Mouse (Mus musculus): ENCODE measurements around the gene Wdr91. TPM values are rescaled to one million over a fixed set of nuclear protein-coding genes. Genes with fewer than 3 reads are reported as not detected.
A peak's percentile ranks its signal among the peaks of the same experiment; 100 is the strongest.

The Wdr91 gene
- total and polyA plus RNA-seq, 3 experiments: 12.7 to 19.9 (median 19.3) TPM

DNA sequence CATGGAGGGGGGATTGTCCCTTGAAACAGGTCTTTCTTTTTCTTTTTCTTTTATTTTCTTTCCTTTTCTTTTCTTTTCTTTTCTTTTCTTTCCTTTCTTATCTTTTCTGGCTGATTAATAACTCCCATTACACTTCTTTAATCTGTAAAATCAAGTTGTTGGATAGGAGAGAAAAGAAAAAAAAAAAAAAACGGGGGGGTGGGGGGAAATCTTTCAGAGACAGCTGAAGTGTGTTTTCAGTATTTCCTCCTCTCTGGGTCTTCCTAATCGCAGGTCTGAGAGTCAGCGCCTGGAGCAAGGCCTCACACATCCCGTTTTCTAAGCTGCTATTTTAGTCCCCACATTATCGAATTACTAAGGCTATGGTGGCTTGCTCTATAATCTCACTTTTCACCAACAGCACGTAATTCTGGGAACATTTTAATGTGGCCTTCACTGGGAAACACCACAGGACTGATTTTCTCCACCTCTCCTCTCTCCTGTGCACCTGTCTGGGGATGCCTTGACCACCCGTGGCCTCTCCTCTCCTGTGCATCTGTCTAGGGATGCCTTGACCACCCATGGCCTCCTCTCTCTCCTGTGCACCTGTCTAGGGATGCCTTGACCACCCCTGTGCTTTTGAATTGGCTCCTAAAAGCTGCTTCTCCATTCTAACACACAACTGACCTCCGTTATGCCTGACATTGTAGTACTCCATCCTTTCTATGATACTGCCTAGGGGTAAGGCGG is 46.7 kb downstream of the Wdr91 start:
- ATAC-seq (ENCODE audit: extremely low read depth, insufficient number of reproducible peaks, low FRiP score, poor library complexity, severe bottlenecking): no peak
- no peaks in the 10 kb centered on the region for H3K9me3 ChIP-seq (replicated peaks)
- H3K4me1 ChIP-seq (ENCODE audit: insufficient read depth, low read depth, low read length): peaks cover 58% of the 10 kb centered on the region
- peaks cover 5% of the 10 kb centered on the region; the same call in 1 of the 2 replicates for H3K27me3 ChIP-seq (ENCODE audit: insufficient read depth, low read length)
- TF ChIP-seq GATA1 (IDR thresholded peaks at IDR 0.05; ENCODE audit: borderline replicate concordance, low read length) (no peak), TAL1 (conservative IDR thresholded peaks at IDR 0.05; ENCODE audit: low read depth, low read length) (no peak), POLR2AphosphoS5 (IDR thresholded peaks at IDR 0.05; ENCODE audit: insufficient replicate concordance, low read depth, low read length) (no peak), CTCF (IDR thresholded peaks at IDR 0.05; ENCODE audit: low read depth, low read length) (no peak), GATA2 (IDR thresholded peaks at IDR 0.05; ENCODE audit: borderline replicate concordance, low read depth, low read length) (no peak)
- no peak for DNase-seq (ENCODE audit: low spot score)
- H3K36me3 ChIP-seq (replicated peaks): no peaks in the 10 kb centered on the region
- no peak overlapping the region for H3K4me3 ChIP-seq (ENCODE audit: low read depth, low read length)

DNA sequence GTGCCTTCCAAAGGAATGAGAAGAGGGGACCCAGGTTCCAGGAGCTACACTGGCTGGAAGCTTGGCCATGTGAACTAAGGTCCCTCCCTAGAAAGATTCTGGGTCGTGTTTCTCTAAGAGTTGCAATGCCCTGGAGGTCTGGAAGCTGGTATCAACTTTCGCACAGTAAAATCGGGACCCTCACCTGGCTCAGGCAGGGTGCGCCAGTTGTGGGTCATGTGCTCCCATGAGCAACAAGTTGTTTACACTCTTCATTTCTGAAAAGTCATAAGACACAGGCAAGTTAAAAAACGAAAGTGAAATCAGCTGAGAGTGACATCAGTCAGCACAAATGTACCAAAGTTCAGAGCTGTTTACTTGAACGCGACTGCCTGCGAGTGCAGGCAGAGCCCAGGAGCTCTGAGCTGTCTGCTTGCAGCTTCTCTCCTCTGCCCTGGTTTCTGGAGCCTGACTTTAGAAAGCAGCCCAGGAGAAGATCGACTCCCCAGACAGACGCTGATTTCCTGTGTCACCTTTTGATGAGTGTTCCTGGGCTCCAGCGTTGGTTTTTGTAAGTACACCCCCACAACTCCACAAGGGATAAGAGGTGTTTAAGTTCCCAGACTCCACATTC is 47.8 kb downstream of the Wdr91 start, which contains the start of gene Tmem140:
TSS of gene Tmem140 (plus strand) at position 356 of the 613 bp plus-strand sequence.
- no peaks in the 10 kb centered on the region for H3K36me3 ChIP-seq (replicated peaks)
- ATAC-seq (ENCODE audit: extremely low read depth, insufficient number of reproducible peaks, low FRiP score, poor library complexity, severe bottlenecking): 0 out of 2 replicates have a peak, but pooled peaks have one; percentile 31
- peak within 1 kb of the TSS; percentile 60; the same call in 1 of the 2 replicates for H3K4me3 ChIP-seq (ENCODE audit: low read depth, low read length)
- no peaks in the 10 kb centered on the region for H3K9me3 ChIP-seq (replicated peaks)
- H3K4me1 ChIP-seq (ENCODE audit: insufficient read depth, low read depth, low read length): peaks cover 48% of the 10 kb centered on the region
- no peak for DNase-seq (ENCODE audit: low spot score)
- TF ChIP-seq GATA1 (IDR thresholded peaks at IDR 0.05; ENCODE audit: borderline replicate concordance, low read length): no peak
- no peak for TF ChIP-seq TAL1 (conservative IDR thresholded peaks at IDR 0.05; ENCODE audit: low read depth, low read length)
- no peak for TF ChIP-seq CTCF (IDR thresholded peaks at IDR 0.05; ENCODE audit: low read depth, low read length)
- no peak for TF ChIP-seq GATA2 (IDR thresholded peaks at IDR 0.05; ENCODE audit: borderline replicate concordance, low read depth, low read length)
- no peak for TF ChIP-seq POLR2AphosphoS5 (IDR thresholded peaks at IDR 0.05; ENCODE audit: insufficient replicate concordance, low read depth, low read length)
- H3K27me3 ChIP-seq (ENCODE audit: insufficient read depth, low read length): peaks cover 5% of the 10 kb centered on the region; the same call in 1 of the 2 replicates

DNA sequence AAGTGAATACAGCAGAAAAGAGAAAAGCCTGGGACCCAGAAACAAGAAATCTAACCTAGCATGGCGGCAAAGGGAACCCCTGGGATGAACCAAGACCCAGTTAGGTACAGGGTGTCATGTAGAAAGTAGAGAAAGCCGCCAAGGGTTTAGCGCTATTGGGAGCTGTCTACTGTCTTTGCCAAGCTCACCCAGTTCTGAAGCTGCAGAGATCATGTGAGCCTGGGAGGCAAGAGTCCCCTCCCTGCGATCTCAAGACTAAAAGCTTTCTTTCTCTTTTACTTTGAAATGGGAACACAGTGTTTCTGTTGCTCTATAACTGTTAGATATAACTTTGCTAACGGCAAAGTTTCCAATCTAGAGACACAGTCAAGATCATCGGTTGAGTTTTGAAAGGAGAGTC is 48.3 kb downstream of the Wdr91 start:
- Histone ChIP-seq H3K9me3 (replicated peaks) (no peaks in the 10 kb centered on the region), H3K4me3 (ENCODE audit: low read depth, low read length) (no peak overlapping the region; the same call in 1 of the 2 replicates), H3K4me1 (ENCODE audit: insufficient read depth, low read depth, low read length) (peaks cover 44% of the 10 kb centered on the region), H3K36me3 (replicated peaks) (no peaks in the 10 kb centered on the region), H3K27me3 (ENCODE audit: insufficient read depth, low read length) (peaks cover 8% of the 10 kb centered on the region)
- no peak for ATAC-seq (ENCODE audit: extremely low read depth, insufficient number of reproducible peaks, low FRiP score, poor library complexity, severe bottlenecking)
- DNase-seq (ENCODE audit: low spot score): no peak
- no peak for TF ChIP-seq GATA1 (IDR thresholded peaks at IDR 0.05; ENCODE audit: borderline replicate concordance, low read length)
- no peak for TF ChIP-seq TAL1 (conservative IDR thresholded peaks at IDR 0.05; ENCODE audit: low read depth, low read length)
- TF ChIP-seq GATA2 (IDR thresholded peaks at IDR 0.05; ENCODE audit: borderline replicate concordance, low read depth, low read length): no peak
- TF ChIP-seq POLR2AphosphoS5 (IDR thresholded peaks at IDR 0.05; ENCODE audit: insufficient replicate concordance, low read depth, low read length): no peak
- TF ChIP-seq CTCF (IDR thresholded peaks at IDR 0.05; ENCODE audit: low read depth, low read length): no peak

DNA sequence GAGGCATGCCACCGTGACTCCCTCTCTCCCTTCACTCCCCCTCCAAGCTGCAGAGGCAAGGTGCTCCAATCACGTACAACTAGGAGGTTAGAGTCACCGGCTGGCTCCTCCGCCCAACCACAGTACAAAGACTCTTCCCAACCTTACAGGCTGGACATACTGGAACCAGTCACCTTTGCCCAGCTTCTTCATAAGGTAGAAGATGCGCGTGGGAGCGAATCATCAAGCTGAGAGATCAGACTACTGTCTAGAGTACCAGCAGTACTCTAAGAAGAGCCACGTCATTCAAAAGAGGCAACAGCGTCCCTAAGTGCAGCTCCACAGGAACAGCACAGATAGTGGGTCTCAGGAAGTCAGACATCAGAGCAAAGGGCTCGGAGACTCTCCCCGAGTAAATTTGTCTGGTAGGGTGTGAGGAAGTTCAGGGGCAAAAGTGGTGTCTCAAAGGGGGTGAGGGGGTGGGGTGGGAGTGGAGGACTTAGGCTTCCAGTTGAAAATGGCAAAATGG is 49.1 kb downstream of the Wdr91 start:
- H3K4me1 ChIP-seq (ENCODE audit: insufficient read depth, low read depth, low read length): peaks cover 39% of the 10 kb centered on the region
- TF ChIP-seq CTCF (IDR thresholded peaks at IDR 0.05; ENCODE audit: low read depth, low read length) (no peak), GATA1 (IDR thresholded peaks at IDR 0.05; ENCODE audit: borderline replicate concordance, low read length) (no peak), POLR2AphosphoS5 (IDR thresholded peaks at IDR 0.05; ENCODE audit: insufficient replicate concordance, low read depth, low read length) (no peak), TAL1 (conservative IDR thresholded peaks at IDR 0.05; ENCODE audit: low read depth, low read length) (no peak), GATA2 (IDR thresholded peaks at IDR 0.05; ENCODE audit: borderline replicate concordance, low read depth, low read length) (no peak)
- no peak overlapping the region for H3K4me3 ChIP-seq (ENCODE audit: low read depth, low read length)
- DNase-seq (ENCODE audit: low spot score): no peak
- H3K36me3 ChIP-seq (replicated peaks): no peaks in the 10 kb centered on the region
- no peak for ATAC-seq (ENCODE audit: extremely low read depth, insufficient number of reproducible peaks, low FRiP score, poor library complexity, severe bottlenecking)
- H3K9me3 ChIP-seq (replicated peaks): no peaks in the 10 kb centered on the region
- H3K27me3 ChIP-seq (ENCODE audit: insufficient read depth, low read length): peaks cover 8% of the 10 kb centered on the region

DNA sequence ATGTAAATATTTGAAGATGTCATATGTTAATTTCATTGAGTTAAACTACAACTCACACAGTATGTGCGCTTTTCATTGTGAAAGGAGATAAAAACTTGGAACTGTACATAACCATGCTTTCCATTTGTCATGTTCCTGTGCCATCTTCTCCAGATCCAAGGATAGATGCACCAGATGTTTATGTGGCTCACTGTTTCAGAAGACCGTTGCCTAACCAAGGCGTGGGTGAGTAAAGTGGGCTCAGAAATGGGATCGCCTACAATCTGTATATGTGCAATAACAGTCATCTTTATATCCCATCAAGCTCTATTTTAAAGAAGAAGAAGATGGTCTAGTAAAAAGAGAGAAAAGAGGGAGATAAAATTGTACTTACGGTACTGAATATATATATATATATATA is 78.3 kb downstream of the Wdr91 start:
- ATAC-seq (ENCODE audit: extremely low read depth, insufficient number of reproducible peaks, low FRiP score, poor library complexity, severe bottlenecking): no peak
- DNase-seq (ENCODE audit: low spot score): no peak
- no peaks in the 10 kb centered on the region for H3K4me1 ChIP-seq (ENCODE audit: insufficient read depth, low read depth, low read length)
- no peak for TF ChIP-seq GATA1 (IDR thresholded peaks at IDR 0.05; ENCODE audit: borderline replicate concordance, low read length)
- no peak for TF ChIP-seq TAL1 (conservative IDR thresholded peaks at IDR 0.05; ENCODE audit: low read depth, low read length)
- no peak for TF ChIP-seq GATA2 (IDR thresholded peaks at IDR 0.05; ENCODE audit: borderline replicate concordance, low read depth, low read length)
- TF ChIP-seq POLR2AphosphoS5 (IDR thresholded peaks at IDR 0.05; ENCODE audit: insufficient replicate concordance, low read depth, low read length): no peak
- no peak for TF ChIP-seq CTCF (IDR thresholded peaks at IDR 0.05; ENCODE audit: low read depth, low read length)
- no peaks in the 10 kb centered on the region for H3K36me3 ChIP-seq (replicated peaks)
- no peaks in the 10 kb centered on the region for H3K27me3 ChIP-seq (ENCODE audit: insufficient read depth, low read length)
- no peaks in the 10 kb centered on the region for H3K9me3 ChIP-seq (replicated peaks)
- H3K4me3 ChIP-seq (ENCODE audit: low read depth, low read length): no peak overlapping the region

Other genes with a start within 250 kb of the Wdr91 start
- not detected in 2 replicates for gene Agbl3, start 130.4 kb downstream of the Wdr91 start, total RNA-seq (2014; fragmentation: Nextera tagmentation)
- 0.06 and 0.22 TPM in 2 replicates for gene Agbl3, start 130.4 kb downstream of the Wdr91 start, total RNA-seq (2017)
- not detected in 2 replicates for gene Agbl3, start 130.4 kb downstream of the Wdr91 start, polyA plus RNA-seq (2012)
- gene Tmem140, start 47.7 kb downstream of the Wdr91 start, total RNA-seq (2014; fragmentation: Nextera tagmentation): 2.6 and 7.1 TPM in 2 replicates
- 2.5 and 3.3 TPM in 2 replicates for gene Tmem140, start 47.7 kb downstream of the Wdr91 start, total RNA-seq (2017)
- gene Tmem140, start 47.7 kb downstream of the Wdr91 start, polyA plus RNA-seq (2012): 0.07 and 0.22 TPM in 2 replicates
- gene Cyren, start 32.8 kb downstream of the Wdr91 start, total RNA-seq (2014; fragmentation: Nextera tagmentation): 12.8 and 17.4 TPM in 2 replicates
- gene Cyren, start 32.8 kb downstream of the Wdr91 start, total RNA-seq (2017): 20.1 and 25.3 TPM in 2 replicates
- gene Cyren, start 32.8 kb downstream of the Wdr91 start, polyA plus RNA-seq (2012): 7.9 and 8.1 TPM in 2 replicates
- not detected in 2 replicates for gene Stra8, start 9.3 kb upstream of the Wdr91 start, total RNA-seq (2014; fragmentation: Nextera tagmentation)
- 0.11 TPM in 1 of 2 replicates, not detected in the other for gene Stra8, start 9.3 kb upstream of the Wdr91 start, total RNA-seq (2017)
- not detected in 2 replicates for gene Stra8, start 9.3 kb upstream of the Wdr91 start, polyA plus RNA-seq (2012)
- gene Slc23a4, start 77.5 kb upstream of the Wdr91 start, total RNA-seq (2014; fragmentation: Nextera tagmentation): 3.0 TPM in 1 of 2 replicates, not detected in the other
- 0.12 and 0.44 TPM in 2 replicates for gene Slc23a4, start 77.5 kb upstream of the Wdr91 start, total RNA-seq (2017)
- 0.05 and 0.10 TPM in 2 replicates for gene Slc23a4, start 77.5 kb upstream of the Wdr91 start, polyA plus RNA-seq (2012)
- gene Cnot4, start 222.8 kb upstream of the Wdr91 start, total RNA-seq (2014; fragmentation: Nextera tagmentation): 92.4 and 132 TPM in 2 replicates
- gene Cnot4, start 222.8 kb upstream of the Wdr91 start, total RNA-seq (2017): 26.2 and 28.7 TPM in 2 replicates
- gene Cnot4, start 222.8 kb upstream of the Wdr91 start, polyA plus RNA-seq (2012): 3.9 and 7.5 TPM in 2 replicates

All from G1E (cell line).